Mouse (Mus musculus) lung, embryonic 16.5 days (tissue): ENCODE data around the gene Slc29a2. TPM values are rescaled to one million over a fixed set of nuclear protein-coding genes. Genes with fewer than 3 reads are reported as not detected.

Source experiments
- ATAC-seq: fragments of 200-750 bp; cut with Nextera tagmentation; 2 replicates; pipeline ENCODE4 v1.8.0; 2017; ENCODE audit warnings: low read depth, mild to moderate bottlenecking, moderate library complexity
- H3K27ac ChIP-seq: fragments of 300-500 bp; sonication (generic); 2 replicates; pipeline ENCODE4 v1.5.1; 2014; ENCODE audit warnings: mild to moderate bottlenecking, control low read depth, low read length
- H3K27me3 ChIP-seq: fragments of 300-500 bp; sonication (generic); 2 replicates; pipeline ENCODE4 v1.6.1; 2014; ENCODE audit warnings: low read depth, low read length, mixed read lengths; ENCODE audit not compliant: control insufficient read depth, insufficient read depth
- H3K36me3 ChIP-seq: fragments of 300-500 bp; sonication (generic); 2 replicates; pipeline ENCODE4 v1.6.1; 2014; ENCODE audit warnings: low read length; ENCODE audit not compliant: control insufficient read depth, insufficient read depth
- H3K4me1 ChIP-seq: fragments of 300-500 bp; sonication (generic); replicated peaks from 2 replicates; pipeline ENCODE4 v1.6.1; 2014; ENCODE audit warnings: low read length, mixed read lengths; ENCODE audit not compliant: control insufficient read depth, insufficient read depth
- H3K4me2 ChIP-seq: fragments of 300-500 bp; sonication (generic); 2 replicates; pipeline ENCODE4 v1.6.1; 2014; ENCODE audit warnings: low read depth, low read length, control low read depth
- H3K4me3 ChIP-seq: fragments of 300-500 bp; sonication (generic); 2 replicates; pipeline ENCODE4 v1.5.1; 2014; ENCODE audit warnings: mild to moderate bottlenecking, low read length, control low read depth
- H3K9ac ChIP-seq: fragments of 300-500 bp; sonication (generic); 2 replicates; pipeline ENCODE4 v1.6.1; 2014; ENCODE audit warnings: low read length, control low read depth
- H3K9me3 ChIP-seq: fragments of 300-500 bp; sonication (generic); 2 replicates; pipeline ENCODE4 v1.6.1; 2016; ENCODE audit warnings: low read length; ENCODE audit not compliant: control insufficient read depth
- WGBS: fragments of 180-500 bp; shearing (Covaris S2); extraction: QIAGEN DNeasy Blood & Tissue Kit; methylation state at CpG from one replicate; pipeline ENCODE4 v1.1.7; 2014; 5-methylcytosine and 5-hydroxymethylcytosine counted together
- polyA plus RNA-seq: library from polyadenylated mRNA; unstranded; fragments of >200 nt; fragmentation: Nextera tagmentation; extraction: Ambion mirVana; gene quantifications from 2 replicates; pipeline ENCODE4 v1.2.1, GENCODE M21; 2015

The Slc29a2 gene
- polyA plus RNA-seq, 1 experiment from 2014 or later, result 3.6 TPM

- H3K36me3 ChIP-seq, result peaks cover 4% of the 10 kb centered on the region
- H3K4me2 ChIP-seq, result peak overlapping the region; percentile 59
- H3K4me1 ChIP-seq, result peaks cover 26% of the 10 kb centered on the region
- no peak overlapping the region for H3K27ac ChIP-seq
- 37% methylated on average over 25 of the region's 25 CpGs for WGBS
- ATAC-seq, result no peak
- peaks cover 3% of the 10 kb centered on the region; the same call in 1 of the 2 replicates for H3K27me3 ChIP-seq
- H3K4me3 ChIP-seq, result no peak overlapping the region
- H3K9ac ChIP-seq, result peak overlapping the region; percentile 26; the same call in 1 of the 2 replicates
- no peaks in the 10 kb centered on the region for H3K9me3 ChIP-seq
Measured at GRCm38 (mm10) chr19:5052166-5052822, 28.6 kb downstream of the Slc29a2 start.

- H3K4me3 ChIP-seq, result no peak overlapping the region
- peaks cover 3% of the 10 kb centered on the region; the same call in 1 of the 2 replicates for H3K27me3 ChIP-seq
- H3K9ac ChIP-seq, result no peak overlapping the region
- H3K9me3 ChIP-seq, result no peaks in the 10 kb centered on the region
- H3K4me2 ChIP-seq, result no peak overlapping the region
- peaks cover under 1% of the 10 kb centered on the region; the same call in 1 of the 2 replicates for H3K36me3 ChIP-seq
- no peak overlapping the region for H3K27ac ChIP-seq
- H3K4me1 ChIP-seq, result peaks cover 31% of the 10 kb centered on the region
- 68% methylated on average over 17 of the region's 17 CpGs for WGBS
- no peak for ATAC-seq
Measured at GRCm38 (mm10) chr19:5052853-5053252, 29.2 kb downstream of the Slc29a2 start.

GRCm38 (mm10) chr19:5053909-5054308 lies 30.2 kb downstream of the Slc29a2 start:
- no peak overlapping the region for H3K9ac ChIP-seq
- H3K27ac ChIP-seq, result no peak overlapping the region
- H3K9me3 ChIP-seq, result no peaks in the 10 kb centered on the region
- H3K4me2 ChIP-seq, result no peak overlapping the region
- no peak for ATAC-seq
- H3K27me3 ChIP-seq, result peaks cover 3% of the 10 kb centered on the region; the same call in 1 of the 2 replicates
- WGBS, result 21% methylated on average over 9 of the region's 9 CpGs
- no peak overlapping the region for H3K4me3 ChIP-seq
- no peaks in the 10 kb centered on the region; the same call in 1 of the 2 replicates for H3K36me3 ChIP-seq
- peaks cover 42% of the 10 kb centered on the region for H3K4me1 ChIP-seq

- Histone ChIP-seq H3K36me3 (no peaks in the 10 kb centered on the region; the same call in 1 of the 2 replicates), H3K27ac (no peak overlapping the region), H3K4me2 (no peak overlapping the region), H3K9me3 (no peaks in the 10 kb centered on the region), H3K9ac (no peak overlapping the region), H3K4me1 (peaks cover 47% of the 10 kb centered on the region), H3K27me3 (peaks cover 3% of the 10 kb centered on the region; the same call in 1 of the 2 replicates), H3K4me3 (no peak overlapping the region)
- 8% methylated on average over 6 of the region's 6 CpGs for WGBS
- 0 out of 2 replicates have a peak, but pooled peaks have one; percentile 0 for ATAC-seq
Measured at GRCm38 (mm10) chr19:5056251-5056650, 32.6 kb downstream of the Slc29a2 start.

GRCm38 (mm10) chr19:5057876-5058775 lies 34.5 kb downstream of the Slc29a2 start:
- no peaks in the 10 kb centered on the region; the same call in 1 of the 2 replicates for H3K36me3 ChIP-seq
- H3K4me3 ChIP-seq, result no peak overlapping the region
- H3K4me1 ChIP-seq, result peaks cover 42% of the 10 kb centered on the region
- H3K27ac ChIP-seq, result peak overlapping the region; percentile 68
- H3K9me3 ChIP-seq, result no peaks in the 10 kb centered on the region
- no peak for ATAC-seq
- no peak overlapping the region for H3K9ac ChIP-seq
- H3K4me2 ChIP-seq, result no peak overlapping the region
- no peaks in the 10 kb centered on the region for H3K27me3 ChIP-seq
- 21% methylated on average over 16 of the region's 16 CpGs for WGBS

- 7% methylated on average over 10 of the region's 10 CpGs for WGBS
- Histone ChIP-seq H3K27me3 (no peaks in the 10 kb centered on the region), H3K4me2 (peak overlapping the region; percentile 19), H3K9ac (peak overlapping the region; percentile 37), H3K4me1 (peaks cover 42% of the 10 kb centered on the region), H3K4me3 (no peak overlapping the region), H3K9me3 (no peaks in the 10 kb centered on the region), H3K27ac (peak overlapping the region; percentile 68), H3K36me3 (no peaks in the 10 kb centered on the region; the same call in 1 of the 2 replicates)
- peak; percentile 68 for ATAC-seq
Measured at GRCm38 (mm10) chr19:5058801-5059771, 35.4 kb downstream of the Slc29a2 start.

- Histone ChIP-seq H3K4me2 (no peak overlapping the region; the same call in 1 of the 2 replicates), H3K27me3 (no peaks in the 10 kb centered on the region), H3K4me1 (peaks cover 49% of the 10 kb centered on the region), H3K9me3 (no peaks in the 10 kb centered on the region), H3K4me3 (no peak overlapping the region), H3K36me3 (no peaks in the 10 kb centered on the region), H3K27ac (peak overlapping the region; percentile 68), H3K9ac (peak overlapping the region; percentile 51)
- peak; percentile 65 for ATAC-seq
- WGBS, result 26% methylated on average over 5 of the region's 5 CpGs
Measured at GRCm38 (mm10) chr19:5060365-5061330, 37.0 kb downstream of the Slc29a2 start.

- Histone ChIP-seq H3K4me1 (peaks cover 45% of the 10 kb centered on the region), H3K9me3 (no peaks in the 10 kb centered on the region), H3K27me3 (no peaks in the 10 kb centered on the region), H3K36me3 (no peaks in the 10 kb centered on the region), H3K27ac (no peak overlapping the region), H3K4me3 (no peak overlapping the region), H3K4me2 (no peak overlapping the region), H3K9ac (no peak overlapping the region)
- WGBS, result 67% methylated on average over 5 of the region's 5 CpGs
- no peak for ATAC-seq
Measured at GRCm38 (mm10) chr19:5062041-5062440, 38.4 kb downstream of the Slc29a2 start.
